Mouse (Mus musculus): ENCODE measurements around the gene Ppp1ca.

Gene Ppp1ca

DNA sequence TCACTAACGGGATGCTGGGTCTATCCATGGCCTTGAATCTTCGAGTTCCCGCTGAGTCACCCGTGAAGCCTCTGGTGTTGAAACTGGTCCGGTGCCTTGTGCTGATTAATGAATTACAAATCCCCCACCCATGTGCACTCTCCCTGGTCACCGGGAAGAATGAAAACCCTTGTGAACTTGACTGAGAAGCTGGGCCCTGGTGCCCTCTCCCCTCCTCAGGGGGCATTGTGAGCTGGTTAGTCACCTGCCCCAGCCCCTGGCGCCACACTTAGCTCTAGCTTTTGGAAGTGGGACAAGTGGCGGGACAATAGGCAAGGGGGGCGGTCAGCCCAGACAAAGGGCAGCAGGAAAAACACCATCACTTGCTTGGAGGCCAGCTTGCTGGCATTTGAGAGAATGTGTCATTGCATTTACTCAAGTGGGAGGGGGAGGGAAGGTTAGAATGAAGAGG, 21.7 kb downstream of the Ppp1ca start:
- WGBS = 38% methylated on average over 9 of the region's 9 CpGs

DNA sequence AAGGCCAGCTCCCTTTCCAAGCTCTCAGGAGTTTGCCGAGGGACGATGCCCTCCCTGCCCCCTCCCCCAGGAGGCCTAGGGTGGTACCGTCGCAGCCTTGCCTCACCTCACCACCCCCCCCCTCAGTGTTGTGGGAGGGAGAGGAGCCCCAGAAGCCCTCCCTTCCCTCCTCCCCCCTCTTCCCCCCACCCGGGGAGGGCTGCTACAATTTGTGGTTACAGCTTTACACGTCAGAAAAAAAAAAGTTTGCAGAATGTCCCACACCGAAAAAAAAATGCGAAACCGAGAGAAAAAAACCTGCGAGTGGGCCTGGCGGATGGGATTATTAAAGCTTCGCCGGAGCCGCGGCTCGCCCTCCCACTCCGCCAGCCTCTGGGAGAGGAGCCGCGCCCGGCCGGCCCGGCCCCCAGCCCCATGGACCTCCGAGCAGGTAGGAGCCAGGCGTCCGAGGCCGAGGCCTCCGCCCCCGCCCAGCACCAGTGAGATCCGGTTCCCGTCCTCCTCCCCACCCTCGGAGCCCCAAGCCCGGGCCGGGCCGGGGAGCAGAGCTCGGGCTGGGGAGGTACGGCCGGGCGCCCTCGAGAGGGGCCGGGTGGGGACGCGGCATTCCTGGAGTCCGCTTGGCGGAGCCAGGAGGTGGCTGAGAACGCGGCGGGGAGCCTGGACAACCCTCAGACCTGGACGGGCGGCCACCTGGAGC, 22.4 kb downstream of the Ppp1ca start, which contains the start of the genes Clcf1 and AC109138.7:
Clcf1 (plus strand) TSS at position 168 of the 700 bp plus-strand sequence.
AC109138.7 (plus strand) TSS at position 287 of the 700 bp plus-strand sequence.
- WGBS = 2% methylated on average over 49 of the region's 49 CpGs

DNA sequence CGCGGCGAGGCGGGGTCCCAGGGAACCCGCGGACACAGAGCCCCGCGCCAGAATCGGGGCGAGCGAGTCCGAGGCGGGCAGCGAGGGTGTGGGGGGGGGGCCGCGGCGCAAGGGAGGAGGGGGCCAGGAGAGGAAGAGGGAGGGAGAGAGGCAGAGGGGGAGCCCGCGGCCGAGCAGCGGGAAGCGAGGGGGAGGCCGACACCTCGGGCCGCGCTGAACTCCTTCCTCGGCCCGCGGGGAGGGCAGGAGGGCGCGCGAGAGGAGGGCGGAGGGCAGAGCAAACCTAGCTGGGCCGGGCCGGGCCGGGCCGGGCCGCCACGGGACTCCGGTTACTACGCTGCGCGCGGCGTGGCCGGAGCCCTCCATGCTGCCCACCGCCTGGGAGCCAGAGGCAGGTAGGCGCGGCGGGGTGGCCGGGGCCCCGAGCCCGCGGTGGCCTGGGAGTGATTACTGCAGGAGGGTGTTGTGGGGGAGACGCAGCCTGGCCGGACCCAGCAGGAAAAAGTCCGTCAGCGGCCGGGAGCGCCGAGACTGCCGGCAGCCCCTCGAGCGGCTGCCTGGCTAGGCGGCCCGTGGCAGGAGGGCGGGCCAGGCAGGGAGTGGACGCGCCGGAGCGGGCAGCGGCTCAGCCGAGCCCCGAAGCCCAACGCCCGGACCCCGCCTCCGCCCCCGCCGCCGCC, 23.0 kb downstream of the Ppp1ca start:
- WGBS = under 1% methylated on average over 56 of the region's 81 CpGs

DNA sequence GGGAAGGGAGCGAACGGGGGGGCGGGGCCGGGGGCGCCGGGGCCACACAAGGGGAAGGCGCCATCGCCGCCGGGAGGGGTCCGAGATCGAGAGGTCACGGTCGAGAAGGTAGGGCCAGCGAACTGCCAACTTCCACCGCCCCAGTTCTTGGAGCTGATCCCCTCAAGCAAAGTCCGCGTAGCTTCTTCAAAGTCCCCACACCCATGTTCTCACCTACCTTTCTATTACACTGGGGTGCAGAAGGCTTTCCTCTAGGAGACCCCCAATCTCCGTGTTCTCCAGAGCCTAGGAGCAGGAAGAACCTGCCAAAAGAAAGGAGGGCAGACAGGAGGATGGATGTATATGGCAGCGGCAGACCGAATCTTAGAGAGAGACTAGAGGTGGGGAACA, 23.6 kb downstream of the Ppp1ca start:
- 9% methylated on average over 16 of the region's 21 CpGs for WGBS

DNA sequence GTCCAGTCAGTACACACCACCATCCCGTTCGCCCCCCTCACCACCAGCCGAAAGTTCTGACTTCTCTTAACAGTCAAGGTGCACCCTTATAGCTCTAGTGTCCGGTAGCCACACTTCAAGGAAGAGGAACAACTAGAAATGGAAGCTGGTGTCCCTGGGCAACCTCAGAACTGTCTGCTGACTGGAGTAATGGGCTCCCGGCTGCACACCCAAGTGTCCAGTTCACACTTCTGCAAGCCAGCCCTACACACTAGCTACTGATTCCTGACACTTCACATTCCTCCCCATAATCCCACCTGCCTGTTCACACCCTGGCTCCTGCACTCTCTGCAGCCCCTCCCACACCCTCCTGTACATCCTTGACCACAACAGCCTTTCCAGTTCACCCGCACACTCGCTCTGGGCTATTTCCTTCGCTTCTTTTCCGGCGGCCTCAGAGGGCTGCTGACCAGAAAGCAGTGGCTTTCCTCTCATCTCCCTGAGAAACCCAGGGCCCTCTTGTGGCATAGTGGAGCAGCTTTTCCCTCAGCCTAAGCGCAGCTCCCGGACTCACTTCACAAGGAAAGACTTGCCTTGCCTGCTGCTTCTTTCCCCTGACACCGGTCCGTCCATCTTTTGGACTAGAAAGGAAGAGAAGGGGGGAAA, 24.3 kb downstream of the Ppp1ca start:
- WGBS = 28% methylated on average over 14 of the region's 14 CpGs

DNA sequence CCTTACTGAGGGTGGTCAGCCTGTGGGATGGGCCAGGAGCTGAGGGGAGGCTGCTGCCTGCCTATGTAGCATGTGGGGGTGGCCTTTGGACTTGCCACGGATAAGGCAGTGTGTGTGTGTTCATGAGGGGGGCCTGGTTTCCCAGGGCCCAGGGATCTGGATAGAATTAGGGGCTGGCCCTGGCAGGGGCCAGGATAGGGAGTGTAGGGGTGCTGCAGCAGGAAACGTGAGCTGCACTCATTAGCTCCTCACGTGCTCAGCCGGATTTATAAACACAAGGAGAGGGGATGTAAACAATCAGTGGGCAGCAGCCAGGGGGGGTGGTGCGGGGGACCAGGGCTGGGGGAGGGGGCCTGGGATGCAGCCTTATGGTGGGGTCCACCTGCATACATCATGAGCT, 25.3 kb downstream of the Ppp1ca start:
- WGBS = 47% methylated on average over 5 of the region's 5 CpGs

DNA sequence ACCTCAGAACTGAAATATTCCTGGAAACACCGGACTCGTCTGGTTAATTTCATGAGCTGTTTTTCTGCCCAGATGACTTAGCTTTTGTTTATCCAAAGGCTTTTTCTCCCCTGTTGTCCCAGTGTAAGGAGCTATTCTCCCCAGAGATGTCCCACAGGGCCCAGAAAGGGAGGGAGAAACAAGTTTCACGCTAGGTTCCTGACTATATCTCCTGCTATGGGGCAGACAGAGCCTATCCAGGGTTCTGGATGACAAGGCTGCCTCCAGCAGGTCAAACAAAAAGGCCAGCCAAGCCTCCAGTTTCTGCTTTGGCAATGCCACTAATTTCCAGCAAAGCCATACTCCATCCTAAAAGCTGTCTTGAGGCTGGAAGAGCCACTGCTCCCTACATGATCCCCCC, 26.0 kb downstream of the Ppp1ca start:
- 69% methylated on average over 3 of the region's 3 CpGs for WGBS

DNA sequence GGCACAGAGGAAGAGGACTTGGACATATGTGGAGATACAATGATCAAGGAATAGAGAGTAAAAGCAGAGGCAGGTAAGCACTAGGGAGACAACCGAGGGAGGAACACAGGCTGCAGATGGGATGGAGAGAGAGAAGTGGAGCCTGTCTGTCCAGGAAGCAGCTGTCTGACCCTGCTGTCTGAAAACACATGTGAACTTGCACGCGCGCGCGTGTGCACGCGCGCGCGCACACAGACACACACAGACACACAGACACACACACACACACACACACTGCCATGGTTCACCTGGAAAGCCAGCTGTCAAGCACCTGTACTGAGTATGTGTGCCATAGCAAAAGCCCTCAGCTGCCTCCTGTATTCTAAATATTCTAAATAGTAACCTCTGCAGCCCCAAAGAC, 26.4 kb downstream of the Ppp1ca start:
- 95% methylated on average over 11 of the region's 11 CpGs for WGBS

DNA sequence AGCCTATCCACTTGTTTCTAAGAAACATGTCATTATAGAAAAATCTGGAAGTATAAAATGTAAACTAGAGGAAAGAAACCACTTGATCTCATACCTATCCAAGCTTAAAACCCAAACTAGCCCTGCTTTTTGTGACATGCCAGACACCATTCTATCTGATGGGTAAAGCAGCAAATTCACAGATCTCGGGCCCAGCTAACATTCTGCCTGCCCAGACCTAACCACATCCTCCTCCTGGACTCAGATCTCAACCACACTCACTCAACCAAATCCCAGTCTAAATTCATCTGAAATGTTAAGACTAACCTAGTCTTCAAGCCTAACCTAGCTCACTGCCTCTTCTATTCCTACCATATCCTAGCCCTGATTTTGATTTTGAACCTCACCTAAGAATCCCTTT, 26.9 kb downstream of the Ppp1ca start:
- WGBS = 88% methylated on average over 1 of the region's 1 CpGs

DNA sequence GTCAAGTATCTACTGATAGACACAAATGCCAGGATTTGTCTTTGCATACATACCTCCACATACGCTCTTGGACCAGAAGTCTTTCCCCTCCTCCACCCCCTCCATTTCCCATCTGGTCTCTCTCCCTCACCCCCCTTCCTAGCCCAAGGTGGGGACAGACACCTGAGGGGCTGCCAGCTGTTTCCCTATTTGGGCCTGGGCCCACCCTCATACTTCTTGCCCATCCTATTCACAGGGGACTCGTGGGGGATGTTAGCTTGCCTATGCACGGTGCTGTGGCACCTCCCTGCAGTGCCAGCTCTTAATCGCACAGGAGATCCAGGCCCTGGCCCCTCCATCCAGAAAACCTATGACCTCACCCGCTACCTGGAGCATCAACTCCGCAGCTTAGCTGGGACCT, 28.1 kb downstream of the Ppp1ca start:
- WGBS = 87% methylated on average over 6 of the region's 6 CpGs

DNA sequence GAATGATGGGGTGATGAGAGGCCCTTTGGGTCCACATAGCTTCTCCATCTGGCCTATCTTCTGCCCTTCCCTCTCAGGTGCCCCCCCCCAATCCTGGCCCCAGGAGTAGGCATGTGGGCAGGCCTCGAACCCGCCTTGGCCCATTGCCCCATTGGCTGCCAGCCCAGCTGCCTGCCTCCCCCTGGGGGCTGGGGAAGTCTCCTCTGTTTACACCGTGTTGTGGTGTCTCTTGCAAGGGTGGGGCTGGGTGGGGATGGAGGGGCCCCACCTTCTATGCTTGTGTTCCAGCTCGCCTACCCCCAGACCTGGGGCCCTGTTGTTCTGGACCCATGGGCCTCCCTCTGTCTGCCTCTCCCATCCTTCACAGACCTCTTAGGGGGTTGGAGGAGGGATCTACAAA, 28.6 kb downstream of the Ppp1ca start:
- WGBS = 39% methylated on average over 4 of the region's 4 CpGs

DNA sequence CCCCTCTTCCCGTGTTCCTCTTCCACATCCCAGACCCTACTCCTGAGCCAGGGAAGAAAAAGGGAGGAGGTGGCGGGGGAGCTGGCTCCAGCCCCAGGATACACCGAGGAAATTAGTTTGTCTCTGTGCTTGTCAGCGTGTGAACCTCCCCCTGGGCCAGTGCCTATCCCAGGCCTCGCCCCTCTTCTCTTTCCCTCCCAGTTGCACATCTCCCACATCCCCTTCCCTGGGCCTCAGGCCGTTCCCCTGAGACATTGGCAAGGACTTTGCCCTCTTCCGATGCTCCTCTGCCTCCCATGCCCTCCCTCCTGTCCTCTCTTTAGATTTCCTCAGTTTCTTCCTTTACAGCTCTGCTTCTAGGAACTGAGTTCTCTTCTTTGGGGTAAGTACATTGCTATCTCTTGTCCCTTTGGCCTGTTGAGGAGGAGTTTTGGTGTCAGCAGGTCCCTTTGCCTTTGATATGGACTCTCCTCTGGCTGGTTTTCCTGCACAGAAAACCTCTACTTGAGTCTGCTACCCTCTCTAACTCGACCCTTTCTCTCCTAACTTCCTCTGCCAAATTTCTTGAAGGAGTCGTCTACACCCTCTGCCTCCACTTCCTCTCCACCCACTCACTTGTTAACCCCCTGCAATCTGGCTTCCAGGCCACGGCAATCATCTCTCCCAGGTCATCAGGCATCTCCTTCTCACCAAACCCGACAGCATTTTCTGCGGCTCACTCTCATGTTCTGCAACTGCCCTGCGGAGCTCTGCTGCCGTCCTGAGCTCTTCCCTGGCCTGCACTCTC, 29.3 kb downstream of the Ppp1ca start:
- WGBS = 48% methylated on average over 14 of the region's 14 CpGs

DNA sequence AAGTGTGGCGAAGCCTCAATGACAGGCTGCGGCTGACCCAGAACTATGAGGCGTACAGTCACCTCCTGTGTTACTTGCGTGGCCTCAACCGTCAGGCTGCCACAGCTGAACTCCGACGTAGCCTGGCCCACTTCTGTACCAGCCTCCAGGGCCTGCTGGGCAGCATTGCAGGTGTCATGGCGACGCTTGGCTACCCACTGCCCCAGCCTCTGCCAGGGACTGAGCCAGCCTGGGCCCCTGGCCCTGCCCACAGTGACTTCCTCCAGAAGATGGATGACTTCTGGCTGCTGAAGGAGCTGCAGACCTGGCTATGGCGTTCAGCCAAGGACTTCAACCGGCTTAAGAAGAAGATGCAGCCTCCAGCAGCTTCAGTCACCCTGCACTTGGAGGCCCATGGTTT, 30.3 kb downstream of the Ppp1ca start:
- WGBS = 83% methylated on average over 11 of the region's 11 CpGs

DNA sequence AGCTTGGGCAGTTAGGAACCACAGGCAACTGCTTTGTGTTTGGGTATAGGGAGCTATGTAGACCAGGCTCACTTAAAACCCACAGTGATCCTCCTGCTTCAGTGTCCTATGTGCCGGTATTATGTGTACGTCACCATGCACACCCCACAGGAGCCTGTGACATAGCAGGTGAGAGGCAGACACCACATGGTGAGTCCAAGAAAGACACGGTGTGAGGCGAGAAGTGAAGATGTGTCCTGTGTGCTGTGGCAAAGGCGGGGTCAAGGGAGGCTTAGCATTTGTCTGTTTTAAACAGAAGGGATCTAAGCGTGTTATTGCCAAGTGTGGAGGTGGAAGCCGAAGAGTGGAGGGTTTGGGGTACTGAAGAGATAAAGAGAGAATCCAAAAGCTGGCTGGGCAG, 34.9 kb downstream of the Ppp1ca start:
- WGBS = 79% methylated on average over 7 of the region's 7 CpGs

DNA sequence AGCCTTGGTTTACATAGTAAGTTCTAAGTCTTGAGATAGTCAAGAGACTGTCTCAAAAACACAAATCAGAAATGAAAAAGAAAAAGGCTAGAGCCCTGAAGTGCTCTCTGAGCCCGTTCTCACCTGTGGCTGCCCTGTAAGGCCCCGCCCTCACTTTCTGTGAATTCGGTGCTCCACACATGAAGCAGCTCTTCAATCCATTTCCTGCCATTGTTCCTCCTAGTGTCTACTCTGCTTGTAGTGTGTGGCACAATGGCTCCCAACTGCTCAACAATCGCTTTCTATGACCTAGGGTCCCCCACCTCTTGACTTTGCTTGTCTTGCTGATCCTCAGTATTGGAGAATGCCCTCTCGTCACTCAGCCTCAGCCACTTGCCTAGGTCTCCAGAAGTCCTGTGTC, 35.6 kb downstream of the Ppp1ca start:
- 87% methylated on average over 5 of the region's 5 CpGs for WGBS

DNA sequence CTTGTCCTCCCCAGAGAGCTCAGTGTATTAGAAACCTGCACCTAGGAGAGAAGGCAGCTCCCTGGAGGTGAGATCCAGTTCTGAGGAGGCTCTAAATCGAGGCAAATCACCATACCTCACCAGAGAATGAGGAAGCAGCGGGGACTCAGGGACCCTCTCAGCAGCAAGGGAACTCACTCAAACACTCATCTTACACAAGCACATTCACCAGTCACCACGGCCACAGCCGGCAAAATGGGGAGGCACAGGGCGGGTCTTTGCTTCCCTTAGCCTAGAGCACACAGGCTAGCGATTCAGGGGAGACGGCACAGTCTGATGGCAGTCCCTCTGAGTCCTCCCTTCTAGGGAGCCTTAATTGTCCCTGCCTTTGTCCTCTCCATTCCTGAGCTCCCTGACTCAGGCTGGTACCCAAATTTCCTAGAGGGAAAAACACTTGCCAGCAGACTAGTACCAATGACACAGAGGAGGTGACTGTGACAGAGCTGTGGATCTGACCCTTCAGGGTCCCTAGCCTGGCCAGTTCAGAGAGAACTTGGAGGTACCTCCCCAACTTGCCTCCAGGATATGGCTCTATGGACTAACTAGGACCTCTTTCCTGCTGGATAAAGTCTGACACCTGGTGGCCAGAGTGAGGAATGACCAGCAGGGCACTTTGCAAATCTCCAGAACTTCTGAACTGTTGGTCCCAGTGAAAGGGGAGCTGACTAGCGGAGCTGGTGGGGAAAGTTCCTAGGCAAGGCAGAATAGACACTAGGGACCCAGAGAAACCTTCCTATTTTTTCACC, 36.2 kb downstream of the Ppp1ca start:
- 28% methylated on average over 8 of the region's 8 CpGs for WGBS

DNA sequence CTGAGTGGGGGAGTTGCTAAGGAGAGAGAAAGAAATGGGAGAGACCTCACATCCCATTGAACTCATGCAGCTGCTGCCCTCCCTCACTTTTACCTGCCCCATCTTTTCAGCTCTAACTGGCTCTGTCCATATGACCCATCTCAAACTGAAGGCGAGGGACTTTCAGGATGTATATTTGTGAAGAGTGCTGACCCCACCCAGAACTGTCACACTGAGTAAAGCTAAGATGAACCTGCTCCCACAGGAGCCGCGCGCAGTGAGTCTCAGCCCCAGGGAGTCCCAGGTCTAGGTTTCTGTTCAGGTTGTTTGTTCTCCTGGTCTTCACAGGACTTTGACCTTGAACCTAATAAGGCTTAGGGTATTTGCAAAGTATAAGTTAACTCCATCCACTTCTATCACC, 37.0 kb downstream of the Ppp1ca start:
- 82% methylated on average over 4 of the region's 4 CpGs for WGBS

DNA sequence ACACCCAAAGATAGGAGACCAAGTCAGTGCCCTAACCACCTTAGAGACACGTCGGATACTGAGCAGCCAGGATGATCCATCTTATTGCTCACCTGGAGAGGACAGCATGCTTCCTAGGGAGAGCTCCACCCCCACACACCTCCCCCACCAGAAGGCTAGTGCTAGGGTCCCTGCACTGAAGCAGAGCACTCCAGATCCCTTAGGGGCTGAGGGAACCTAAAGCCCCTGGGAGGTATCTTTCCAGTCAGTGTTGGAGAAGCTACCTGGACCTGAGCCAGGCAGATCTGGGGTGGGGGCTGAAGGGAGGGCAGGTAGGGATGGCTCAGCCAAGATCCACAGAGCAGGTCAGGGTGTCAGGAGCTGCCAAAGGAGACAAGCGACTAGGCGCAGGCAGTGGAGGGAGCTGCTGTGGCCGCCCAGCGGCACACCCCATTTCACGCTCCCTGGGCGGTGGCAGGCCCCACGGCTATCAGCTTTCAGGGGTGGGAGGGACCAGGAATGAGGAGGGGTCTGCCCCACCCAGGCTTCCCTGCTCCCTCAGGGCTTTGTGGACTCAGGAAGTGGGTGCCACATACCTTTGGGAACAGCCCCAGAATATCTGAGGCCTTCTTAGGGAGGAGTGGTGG, 37.7 kb downstream of the Ppp1ca start:
- WGBS = 75% methylated on average over 9 of the region's 9 CpGs

DNA sequence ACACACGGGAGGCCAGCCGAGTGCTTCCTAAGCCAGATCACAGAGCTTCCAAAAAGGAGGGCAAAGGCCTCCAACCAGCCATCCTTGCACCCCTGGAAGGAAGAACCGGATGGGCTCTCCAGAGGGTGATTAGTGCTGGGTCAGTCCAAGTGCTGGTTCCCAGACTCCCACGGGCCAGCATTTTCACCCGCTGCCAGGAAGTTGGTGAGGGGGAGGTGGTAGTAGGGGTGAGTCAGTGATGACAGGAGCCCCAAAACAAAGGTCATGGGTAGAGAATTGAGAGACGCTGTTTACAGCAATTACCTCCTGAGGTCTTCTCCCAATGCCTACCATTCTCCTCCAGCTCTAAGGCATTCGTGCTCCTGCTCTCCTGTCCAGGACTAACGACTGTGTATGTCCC, 38.5 kb downstream of the Ppp1ca start:
- WGBS = 56% methylated on average over 8 of the region's 8 CpGs

DNA sequence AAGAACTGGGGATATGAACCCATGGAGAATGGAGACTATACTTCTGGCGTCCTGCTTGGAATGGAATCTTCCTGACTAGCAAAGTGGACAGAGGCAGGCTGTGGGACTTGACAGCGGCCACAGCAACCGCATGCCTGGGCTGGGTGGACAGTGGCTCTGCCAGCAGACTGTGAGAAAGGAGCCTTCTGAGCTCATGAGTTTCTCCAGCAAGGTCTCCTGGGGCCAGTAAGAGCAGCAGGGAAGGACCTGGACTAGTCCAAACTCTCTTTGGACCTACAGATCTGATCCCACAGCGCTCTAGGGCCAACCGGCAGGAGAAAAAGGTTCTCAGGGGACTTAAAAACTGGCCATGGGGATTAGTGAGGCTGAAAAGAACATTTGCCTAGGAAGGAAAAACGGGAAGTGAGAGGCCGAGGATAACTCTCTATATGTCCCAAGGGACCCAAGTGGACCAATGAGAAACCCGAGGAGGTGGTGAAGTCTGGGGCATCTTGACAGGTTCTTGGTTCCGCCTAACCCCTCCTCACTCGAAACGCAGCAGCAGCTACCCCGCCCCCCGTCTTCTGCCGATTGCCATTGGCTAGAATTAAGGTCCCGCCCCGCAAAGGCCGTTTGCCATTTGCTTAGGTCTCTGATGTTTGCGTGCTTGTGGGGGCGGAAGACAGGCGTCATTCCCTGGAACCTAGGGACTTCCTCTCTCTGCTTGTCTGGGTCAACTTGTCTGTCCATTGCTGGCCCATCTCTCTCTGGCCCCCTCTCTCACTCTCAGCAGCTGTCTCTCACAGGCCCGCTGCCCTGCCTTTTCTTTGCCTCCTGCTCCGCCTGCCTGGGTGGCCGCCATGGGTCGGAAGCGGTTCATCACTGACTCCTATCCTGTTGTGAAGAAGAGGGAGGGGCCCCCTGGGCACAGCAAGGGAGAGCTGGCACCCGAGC, 39.7 kb downstream of the Ppp1ca start, which contains the start of gene Pold4:
Pold4 (plus strand) TSS at position 647 of the 933 bp plus-strand sequence.
- WGBS = 7% methylated on average over 26 of the region's 26 CpGs

Measured in cerebral cortex, adult 2 months (tissue).